Mouse (Mus musculus): ENCODE measurements at regions not wholly inside any gene's neighbourhood (a gene's known extent, or its start where the extent isn't known, plus 50 kb on each side); places are given as distances from the start of the nearest gene placed in this dataset.
"Not testable (repeated sequence)": the region's sequence is repeated elsewhere in the genome, so short reads cannot be mapped to it uniquely, and the experiment has no call there.

GRCm38 (mm10) chr9:30668095-30668494 lies 241.2 kb downstream of the Snx19 start:
- DNase-seq (ENCODE audit: low spot score) = no peak

GRCm38 (mm10) chr9:30662456-30662855 lies 235.5 kb downstream of the Snx19 start:
- DNase-seq (ENCODE audit: low spot score) = no peak

GRCm38 (mm10) chr9:30653961-30654360 lies 227.1 kb downstream of the Snx19 start:
- no peak for DNase-seq (ENCODE audit: low spot score)

GRCm38 (mm10) chr9:30653210-30653609 lies 226.3 kb downstream of the Snx19 start:
- no peak for DNase-seq (ENCODE audit: low spot score)

- no peak for DNase-seq (ENCODE audit: low spot score)
Measured at GRCm38 (mm10) chr9:30649392-30650054, 222.6 kb downstream of the Snx19 start.

- no peak for DNase-seq (ENCODE audit: low spot score)
Measured at GRCm38 (mm10) chr9:30633741-30634470, 207.0 kb downstream of the Snx19 start.

GRCm38 (mm10) chr9:30632164-30633146 lies 205.5 kb downstream of the Snx19 start:
- peak; percentile 59 for DNase-seq (ENCODE audit: low spot score)

GRCm38 (mm10) chr9:30625635-30626034 lies 198.7 kb downstream of the Snx19 start:
- no peak for DNase-seq (ENCODE audit: low spot score)

GRCm38 (mm10) chr9:30625090-30625489 lies 198.2 kb downstream of the Snx19 start:
- DNase-seq (ENCODE audit: low spot score) = no peak

GRCm38 (mm10) chr9:30624481-30624880 lies 197.6 kb downstream of the Snx19 start:
- no peak for DNase-seq (ENCODE audit: low spot score)

GRCm38 (mm10) chr9:30619325-30619724 lies 192.4 kb downstream of the Snx19 start:
- no peak for DNase-seq (ENCODE audit: low spot score)

GRCm38 (mm10) chr9:30618181-30618580 lies 191.3 kb downstream of the Snx19 start:
- no peak for DNase-seq (ENCODE audit: low spot score)

GRCm38 (mm10) chr9:30613715-30614114 lies 186.8 kb downstream of the Snx19 start:
- DNase-seq (ENCODE audit: low spot score) = no peak

- DNase-seq (ENCODE audit: low spot score) = no peak
Measured at GRCm38 (mm10) chr9:30613003-30613552, 186.2 kb downstream of the Snx19 start.

GRCm38 (mm10) chr9:30610328-30610727 lies 183.4 kb downstream of the Snx19 start:
- no peak for DNase-seq (ENCODE audit: low spot score)

- DNase-seq (ENCODE audit: low spot score) = no peak
Measured at GRCm38 (mm10) chr9:30599756-30600155, 172.8 kb downstream of the Snx19 start.

GRCm38 (mm10) chr9:30597691-30598090 lies 170.8 kb downstream of the Snx19 start:
- no peak for DNase-seq (ENCODE audit: low spot score)

GRCm38 (mm10) chr9:30597092-30597491 lies 170.2 kb downstream of the Snx19 start:
- not testable (repeated sequence) for DNase-seq (ENCODE audit: low spot score)

- DNase-seq (ENCODE audit: low spot score) = no peak
Measured at GRCm38 (mm10) chr9:30592601-30593000, 165.7 kb downstream of the Snx19 start.

- no peak for DNase-seq (ENCODE audit: low spot score)
Measured at GRCm38 (mm10) chr9:30591246-30591645, 164.3 kb downstream of the Snx19 start.

- no peak for DNase-seq (ENCODE audit: low spot score)
Measured at GRCm38 (mm10) chr9:30590661-30591179, 163.8 kb downstream of the Snx19 start.
